Mouse (Mus musculus) heart, adult 2 months (tissue): ENCODE data around the gene Rsrc1.

Experiments used
- CTCF ChIP-seq: fragments of 200-600 bp; IDR thresholded peaks from 2 replicates; pipeline ENCODE4 v1.8.1; 2022; ENCODE audit warnings: antibody characterized with exemption, mild to moderate bottlenecking, moderate library complexity
- POLR2A ChIP-seq: fragments of 200-500 bp; IDR thresholded peaks from 2 replicates; pipeline ENCODE4 v1.6.1; 2011; ENCODE audit warnings: mild to moderate bottlenecking, low read depth, low read length, control low read depth; ENCODE audit not compliant: insufficient read depth

DNA sequence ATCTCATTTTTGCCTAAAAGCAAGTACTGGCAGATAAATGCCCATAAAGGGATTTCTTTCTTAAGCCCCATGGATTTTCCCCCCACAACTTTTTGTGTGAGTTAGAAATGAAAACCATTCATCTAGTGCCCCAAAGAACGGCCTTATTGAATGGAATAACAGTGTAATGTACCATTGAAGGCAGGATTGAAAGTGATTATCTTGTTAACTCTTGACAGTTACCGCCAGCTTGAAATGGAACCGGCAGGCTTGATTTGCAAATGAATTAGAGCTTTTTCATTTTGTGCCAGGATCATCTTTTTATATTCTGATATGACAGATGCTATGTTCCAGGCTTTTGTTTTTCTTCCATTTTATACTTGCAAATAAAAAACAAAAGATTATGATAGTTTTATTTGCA is 166.1 kb downstream of the Rsrc1 start:
- TF ChIP-seq CTCF (no peak), POLR2A (no peak)
